Mouse (Mus musculus): ENCODE results near the gene Gpx4. TPM values are rescaled to one million over a fixed set of nuclear protein-coding genes. Genes with fewer than 3 reads are reported as not detected.
A peak's percentile ranks its signal among the peaks of the same experiment; 100 is the strongest.

Gpx4 gene
- polyA plus RNA-seq, 1 experiment from 2014 or later = 515 TPM

DNA sequence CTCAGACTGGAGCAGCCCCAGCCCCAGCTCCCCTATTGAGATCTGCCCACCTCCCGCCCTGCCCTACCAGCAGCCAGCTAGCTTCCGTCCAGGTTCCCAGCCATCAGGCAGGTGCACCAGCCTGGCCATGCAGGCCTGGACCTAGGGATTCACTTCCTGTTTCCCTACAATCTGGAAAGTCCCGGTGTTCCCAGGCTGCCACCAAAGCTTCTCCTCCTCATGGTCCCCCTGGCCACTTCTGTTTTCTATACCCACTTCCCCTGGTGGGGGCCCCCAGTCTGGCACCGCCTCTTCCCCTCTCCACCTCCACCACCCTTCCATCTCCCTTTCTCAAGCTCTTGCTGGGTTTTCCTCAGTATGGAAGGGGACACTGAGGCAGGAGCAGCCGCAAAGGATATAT lies 58.5 kb downstream of the Gpx4 start, which contains the start of gene Sbno2:
TSS of gene Sbno2 (minus strand) at position 112 of the 400 bp plus-strand sequence.
- ATAC-seq (replicated peaks; ENCODE audit: insufficient number of reproducible peaks, low FRiP score, low TSS enrichment, low read depth) = no peak
- Histone ChIP-seq H3K4me1 (ENCODE audit: control insufficient read depth, insufficient read depth, low read length) (0 out of 2 replicates have a peak, but pooled peaks cover 3% of the 10 kb centered on the region), H3K4me2 (ENCODE audit: low read depth, low read length) (no peak within 1 kb of the TSS), H3K9me3 (replicated peaks; ENCODE audit: control insufficient read depth, low read length) (no peaks in the 10 kb centered on the region), H3K36me3 (replicated peaks; ENCODE audit: control insufficient read depth, insufficient read depth, low read depth, low read length) (no peaks in the 10 kb centered on the region), H3K9ac (replicated peaks; ENCODE audit: low read length) (0 out of 2 replicates have a peak within 1 kb of the TSS, but pooled peaks have one; percentile 2), H3K27ac (replicated peaks; ENCODE audit: low read depth, low read length) (no peak within 1 kb of the TSS), H3K4me3 (ENCODE audit: low read depth, low read length) (no peak within 1 kb of the TSS), H3K27me3 (ENCODE audit: control insufficient read depth, insufficient read depth, low read length) (no peaks in the 10 kb centered on the region)
- DNase-seq (ENCODE audit: low spot score) = no peak
- WGBS = 68% methylated on average over 5 of the region's 5 CpGs

GRCm38 (mm10) chr10:80105926-80106325 lies 59.0 kb downstream of the Gpx4 start:
- no peaks in the 10 kb centered on the region for H3K36me3 ChIP-seq (replicated peaks; ENCODE audit: control insufficient read depth, insufficient read depth, low read depth, low read length)
- H3K27ac ChIP-seq (replicated peaks; ENCODE audit: low read depth, low read length) = no peak overlapping the region
- WGBS = 55% methylated on average over 5 of the region's 5 CpGs
- H3K4me2 ChIP-seq (ENCODE audit: low read depth, low read length) = no peak overlapping the region
- no peaks in the 10 kb centered on the region for H3K9me3 ChIP-seq (replicated peaks; ENCODE audit: control insufficient read depth, low read length)
- ATAC-seq (replicated peaks; ENCODE audit: insufficient number of reproducible peaks, low FRiP score, low TSS enrichment, low read depth) (no peak), DNase-seq (ENCODE audit: low spot score) (no peak)
- H3K27me3 ChIP-seq (ENCODE audit: control insufficient read depth, insufficient read depth, low read length) = no peaks in the 10 kb centered on the region
- 0 out of 2 replicates have a peak, but pooled peaks cover 1% of the 10 kb centered on the region for H3K4me1 ChIP-seq (ENCODE audit: control insufficient read depth, insufficient read depth, low read length)
- H3K4me3 ChIP-seq (ENCODE audit: low read depth, low read length) = no peak overlapping the region
- H3K9ac ChIP-seq (replicated peaks; ENCODE audit: low read length) = no peak overlapping the region

Other genes starting within 250 kb of the Gpx4 start
- 0.39 and 0.82 TPM in 2 replicates for gene Misp, start 226.2 kb upstream of the Gpx4 start, polyA plus RNA-seq (2014; fragmentation: Nextera tagmentation; extraction: Ambion mirVana)
- 237 and 257 TPM in 2 replicates for gene Ptbp1, start 192.7 kb upstream of the Gpx4 start, polyA plus RNA-seq (2014; fragmentation: Nextera tagmentation; extraction: Ambion mirVana)
- gene Prtn3, start 172.7 kb upstream of the Gpx4 start, polyA plus RNA-seq (2014; fragmentation: Nextera tagmentation; extraction: Ambion mirVana) = 10.9 and 11.2 TPM in 2 replicates
- gene Plppr3, start 172.5 kb upstream of the Gpx4 start, polyA plus RNA-seq (2014; fragmentation: Nextera tagmentation; extraction: Ambion mirVana) = 78.3 and 85.8 TPM in 2 replicates
- 0.50 and 0.88 TPM in 2 replicates for gene Elane, start 160.9 kb upstream of the Gpx4 start, polyA plus RNA-seq (2014; fragmentation: Nextera tagmentation; extraction: Ambion mirVana)
- gene Cfd, start 156.3 kb upstream of the Gpx4 start, polyA plus RNA-seq (2014; fragmentation: Nextera tagmentation; extraction: Ambion mirVana) = not detected in 2 replicates
- gene Med16, start 138.2 kb upstream of the Gpx4 start, polyA plus RNA-seq (2014; fragmentation: Nextera tagmentation; extraction: Ambion mirVana) = 36.5 and 36.9 TPM in 2 replicates
- gene Gm26602, start 136.3 kb upstream of the Gpx4 start, polyA plus RNA-seq (2014; fragmentation: Nextera tagmentation; extraction: Ambion mirVana) = 4.3 and 11.5 TPM in 2 replicates
- gene Kiss1r, start 130.2 kb upstream of the Gpx4 start, polyA plus RNA-seq (2014; fragmentation: Nextera tagmentation; extraction: Ambion mirVana) = 0.48 and 0.75 TPM in 2 replicates
- gene R3hdm4, start 126.0 kb upstream of the Gpx4 start, polyA plus RNA-seq (2014; fragmentation: Nextera tagmentation; extraction: Ambion mirVana) = 116 and 122 TPM in 2 replicates
- gene Arid3a, start 120.1 kb upstream of the Gpx4 start, polyA plus RNA-seq (2014; fragmentation: Nextera tagmentation; extraction: Ambion mirVana) = 5.0 and 5.2 TPM in 2 replicates
- 118 and 123 TPM in 2 replicates for gene Wdr18, start 87.0 kb upstream of the Gpx4 start, polyA plus RNA-seq (2014; fragmentation: Nextera tagmentation; extraction: Ambion mirVana)
- gene Grin3b, start 76.5 kb upstream of the Gpx4 start, polyA plus RNA-seq (2014; fragmentation: Nextera tagmentation; extraction: Ambion mirVana) = 0.21 and 0.22 TPM in 2 replicates
- 13.4 and 13.7 TPM in 2 replicates for gene Tmem259, start 62.8 kb upstream of the Gpx4 start, polyA plus RNA-seq (2014; fragmentation: Nextera tagmentation; extraction: Ambion mirVana)
- gene Cnn2, start 58.6 kb upstream of the Gpx4 start, polyA plus RNA-seq (2014; fragmentation: Nextera tagmentation; extraction: Ambion mirVana) = 255 and 271 TPM in 2 replicates
- 0.98 and 1.3 TPM in 2 replicates for gene Abca7, start 50.7 kb upstream of the Gpx4 start, polyA plus RNA-seq (2014; fragmentation: Nextera tagmentation; extraction: Ambion mirVana)
- gene Arhgap45, start 30.5 kb upstream of the Gpx4 start, polyA plus RNA-seq (2014; fragmentation: Nextera tagmentation; extraction: Ambion mirVana) = 5.2 and 6.7 TPM in 2 replicates
- gene Polr2e, start 7.4 kb upstream of the Gpx4 start, polyA plus RNA-seq (2014; fragmentation: Nextera tagmentation; extraction: Ambion mirVana) = 266 and 287 TPM in 2 replicates
- gene Sbno2, start 58.4 kb downstream of the Gpx4 start, polyA plus RNA-seq (2014; fragmentation: Nextera tagmentation; extraction: Ambion mirVana) = 5.6 and 6.6 TPM in 2 replicates
- gene Stk11, start 68.6 kb downstream of the Gpx4 start, polyA plus RNA-seq (2014; fragmentation: Nextera tagmentation; extraction: Ambion mirVana) = 16.6 and 18.5 TPM in 2 replicates
- gene Atp5d, start 91.5 kb downstream of the Gpx4 start, polyA plus RNA-seq (2014; fragmentation: Nextera tagmentation; extraction: Ambion mirVana) = 360 and 371 TPM in 2 replicates
- gene Cbarp, start 93.7 kb downstream of the Gpx4 start, polyA plus RNA-seq (2014; fragmentation: Nextera tagmentation; extraction: Ambion mirVana) = 6.8 and 9.0 TPM in 2 replicates
- 60.3 and 62.1 TPM in 2 replicates for gene Midn, start 101.1 kb downstream of the Gpx4 start, polyA plus RNA-seq (2014; fragmentation: Nextera tagmentation; extraction: Ambion mirVana)
- gene Cirbp, start 118.8 kb downstream of the Gpx4 start, polyA plus RNA-seq (2014; fragmentation: Nextera tagmentation; extraction: Ambion mirVana) = 74.0 and 77.8 TPM in 2 replicates
- 6.0 and 6.8 TPM in 2 replicates for gene 1600002K03Rik, start 125.8 kb downstream of the Gpx4 start, polyA plus RNA-seq (2014; fragmentation: Nextera tagmentation; extraction: Ambion mirVana)
- gene Efna2, start 132.3 kb downstream of the Gpx4 start, polyA plus RNA-seq (2014; fragmentation: Nextera tagmentation; extraction: Ambion mirVana) = 34.6 and 42.3 TPM in 2 replicates
- 75.1 and 94.3 TPM in 2 replicates for gene Mum1, start 179.3 kb downstream of the Gpx4 start, polyA plus RNA-seq (2014; fragmentation: Nextera tagmentation; extraction: Ambion mirVana)
- 221 and 253 TPM in 2 replicates for gene Ndufs7, start 202.0 kb downstream of the Gpx4 start, polyA plus RNA-seq (2014; fragmentation: Nextera tagmentation; extraction: Ambion mirVana)
- gene Gamt, start 213.8 kb downstream of the Gpx4 start, polyA plus RNA-seq (2014; fragmentation: Nextera tagmentation; extraction: Ambion mirVana) = 21.9 and 22.4 TPM in 2 replicates
- gene Dazap1, start 214.3 kb downstream of the Gpx4 start, polyA plus RNA-seq (2014; fragmentation: Nextera tagmentation; extraction: Ambion mirVana) = 40.9 and 44.7 TPM in 2 replicates
- 886 and 948 TPM in 2 replicates for gene Rps15, start 245.3 kb downstream of the Gpx4 start, polyA plus RNA-seq (2014; fragmentation: Nextera tagmentation; extraction: Ambion mirVana)
- 11.0 and 15.8 TPM in 2 replicates for gene Apc2, start 248.8 kb downstream of the Gpx4 start, polyA plus RNA-seq (2014; fragmentation: Nextera tagmentation; extraction: Ambion mirVana)

Measured in embryonic facial prominence, embryonic 11.5 days (tissue).